Mouse (Mus musculus): ENCODE results near the gene Gm20908. TPM values are rescaled to one million over a fixed set of nuclear protein-coding genes. Genes with fewer than 3 reads are reported as not detected.
"Not testable (repeated sequence)": the region's sequence is repeated elsewhere in the genome, so short reads cannot be mapped to it uniquely, and the experiment has no call there.

Gm20908 gene
- polyA plus RNA-seq (2015; fragmentation: Nextera tagmentation; extraction: Ambion mirVana) = not detected in 2 replicates

- no CpG with 5 or more reads among the region's 6 CpGs for WGBS
- not testable (repeated sequence) for ATAC-seq (ENCODE audit: low FRiP score); H3K4me3 ChIP-seq (replicated peaks); H3K27me3 ChIP-seq (replicated peaks); H3K9ac ChIP-seq (replicated peaks); H3K9me3 ChIP-seq (replicated peaks); H3K4me1 ChIP-seq; H3K36me3 ChIP-seq; H3K27ac ChIP-seq (replicated peaks); H3K4me2 ChIP-seq
These were observed at the start of gene Gm20908 for GRCm38 (mm10) chrY:64472966-64473365. Gene Gm20908, plus strand, starts transcription at chrY:64473266.

All from neural tube, embryonic 15.5 days (tissue).